Mouse (Mus musculus): ENCODE data around the gene Slc25a26. TPM values are rescaled to one million over a fixed set of nuclear protein-coding genes. Genes with fewer than 3 reads are reported as not detected.
A peak's percentile ranks its signal among the peaks of the same experiment; 100 is the strongest.

Gene Slc25a26
- polyA plus RNA-seq, 1 experiment from 2014 or later = 7.5 TPM

- Histone ChIP-seq H3K27ac (replicated peaks; ENCODE audit: low read depth, low read length) (no peak overlapping the region), H3K36me3 (ENCODE audit: control insufficient read depth, insufficient read depth, low read length) (no peaks in the 10 kb centered on the region), H3K4me3 (ENCODE audit: low read depth, low read length) (no peak overlapping the region), H3K4me1 (ENCODE audit: control insufficient read depth, insufficient read depth, low read length) (no peaks in the 10 kb centered on the region), H3K9ac (ENCODE audit: low read length) (no peak overlapping the region), H3K4me2 (ENCODE audit: low read depth, severe bottlenecking) (no peak overlapping the region), H3K27me3 (ENCODE audit: control insufficient read depth, insufficient read depth, low read length) (no peaks in the 10 kb centered on the region), H3K9me3 (ENCODE audit: control insufficient read depth, low read length) (no peaks in the 10 kb centered on the region)
- ATAC-seq (ENCODE audit: insufficient number of reproducible peaks, low FRiP score, low TSS enrichment, low read depth) (no peak), DNase-seq (ENCODE audit: low spot score) (peak; percentile 9)
- 91% methylated on average over 4 of the region's 4 CpGs for WGBS
These were observed 84.8 kb downstream of the Slc25a26 start for GRCm38 (mm10) chr6:94584976-94585375.

DNA sequence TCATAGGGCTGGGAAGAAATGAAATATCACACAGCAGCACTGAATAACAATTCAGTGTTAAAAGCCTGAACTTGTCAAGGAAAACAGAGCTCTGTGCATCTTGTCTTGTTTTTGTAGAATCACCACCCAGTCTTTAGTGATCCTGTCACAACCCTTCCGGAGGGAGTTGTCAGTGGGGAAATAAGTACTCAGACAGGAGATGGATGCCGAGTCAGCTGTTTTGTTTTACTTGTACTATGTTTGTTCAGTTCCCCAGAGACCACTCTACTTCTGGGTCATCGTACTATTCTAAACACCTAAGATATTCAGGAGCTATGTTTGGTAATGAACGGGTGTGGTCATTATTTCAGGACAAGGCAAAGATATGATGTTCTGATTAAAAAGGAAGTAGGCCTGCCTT lies 88.2 kb downstream of the Slc25a26 start:
- H3K36me3 ChIP-seq (ENCODE audit: control insufficient read depth, insufficient read depth, low read length) = no peaks in the 10 kb centered on the region
- WGBS = 92% methylated on average over 4 of the region's 4 CpGs
- no peak overlapping the region for H3K4me2 ChIP-seq (ENCODE audit: low read depth, severe bottlenecking)
- no peak overlapping the region for H3K27ac ChIP-seq (replicated peaks; ENCODE audit: low read depth, low read length)
- no peak overlapping the region for H3K9ac ChIP-seq (ENCODE audit: low read length)
- peaks cover 6% of the 10 kb centered on the region for H3K4me1 ChIP-seq (ENCODE audit: control insufficient read depth, insufficient read depth, low read length)
- H3K4me3 ChIP-seq (ENCODE audit: low read depth, low read length) = no peak overlapping the region
- no peak for DNase-seq (ENCODE audit: low spot score)
- H3K27me3 ChIP-seq (ENCODE audit: control insufficient read depth, insufficient read depth, low read length) = no peaks in the 10 kb centered on the region
- ATAC-seq (ENCODE audit: insufficient number of reproducible peaks, low FRiP score, low TSS enrichment, low read depth) = no peak
- H3K9me3 ChIP-seq (ENCODE audit: control insufficient read depth, low read length) = no peaks in the 10 kb centered on the region

DNA sequence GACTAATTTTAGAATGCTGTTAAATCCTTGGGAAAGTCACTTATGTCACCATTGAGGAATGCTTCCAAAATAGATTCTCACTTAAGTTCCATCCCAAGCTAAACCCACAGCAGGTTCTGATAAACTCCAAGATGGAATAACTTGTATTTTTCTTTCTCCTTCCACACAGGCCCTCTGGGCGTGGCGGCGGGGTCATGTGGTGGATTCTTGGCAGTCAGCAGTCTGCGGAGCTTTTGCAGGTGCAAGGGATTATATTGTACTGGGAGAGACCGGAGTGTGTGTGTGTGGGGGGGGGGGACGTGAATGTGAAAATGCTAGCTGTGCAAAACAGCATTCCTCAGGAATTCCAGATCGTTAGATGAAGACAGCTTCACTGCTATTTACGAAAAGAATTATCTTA lies 92.1 kb downstream of the Slc25a26 start:
- DNase-seq (ENCODE audit: low spot score) = peak; percentile 70
- peak; percentile 63; the same call in 1 of the 2 replicates for ATAC-seq (ENCODE audit: insufficient number of reproducible peaks, low FRiP score, low TSS enrichment, low read depth)
- Histone ChIP-seq H3K4me2 (ENCODE audit: low read depth, severe bottlenecking) (no peak overlapping the region), H3K27ac (replicated peaks; ENCODE audit: low read depth, low read length) (no peak overlapping the region), H3K36me3 (ENCODE audit: control insufficient read depth, insufficient read depth, low read length) (no peaks in the 10 kb centered on the region), H3K27me3 (ENCODE audit: control insufficient read depth, insufficient read depth, low read length) (no peaks in the 10 kb centered on the region), H3K4me1 (ENCODE audit: control insufficient read depth, insufficient read depth, low read length) (peaks cover 14% of the 10 kb centered on the region), H3K9ac (ENCODE audit: low read length) (no peak overlapping the region), H3K9me3 (ENCODE audit: control insufficient read depth, low read length) (no peaks in the 10 kb centered on the region), H3K4me3 (ENCODE audit: low read depth, low read length) (no peak overlapping the region)
- whole genome bisulfite sequencing = 29% methylated on average over 8 of the region's 8 CpGs

- Histone ChIP-seq H3K4me2 (ENCODE audit: low read depth, severe bottlenecking) (no peak overlapping the region), H3K4me1 (ENCODE audit: control insufficient read depth, insufficient read depth, low read length) (peaks cover 14% of the 10 kb centered on the region)
- 9% methylated on average over 4 of the region's 4 CpGs for WGBS
These were observed 92.6 kb downstream of the Slc25a26 start for GRCm38 (mm10) chr6:94592710-94593109.

GRCm38 (mm10) chr6:94594096-94594665 lies 94.0 kb downstream of the Slc25a26 start:
- Histone ChIP-seq H3K4me3 (ENCODE audit: low read depth, low read length) (no peak overlapping the region), H3K9me3 (ENCODE audit: control insufficient read depth, low read length) (no peaks in the 10 kb centered on the region), H3K4me2 (ENCODE audit: low read depth, severe bottlenecking) (no peak overlapping the region), H3K36me3 (ENCODE audit: control insufficient read depth, insufficient read depth, low read length) (no peaks in the 10 kb centered on the region), H3K27me3 (ENCODE audit: control insufficient read depth, insufficient read depth, low read length) (no peaks in the 10 kb centered on the region), H3K27ac (replicated peaks; ENCODE audit: low read depth, low read length) (no peak overlapping the region), H3K9ac (ENCODE audit: low read length) (no peak overlapping the region), H3K4me1 (ENCODE audit: control insufficient read depth, insufficient read depth, low read length) (peaks cover 14% of the 10 kb centered on the region)
- WGBS = 74% methylated on average over 6 of the region's 6 CpGs
- ATAC-seq (ENCODE audit: insufficient number of reproducible peaks, low FRiP score, low TSS enrichment, low read depth) (no peak), DNase-seq (ENCODE audit: low spot score) (no peak)

More at GRCm38 (mm10) chr6:94592710-94593109, 92.6 kb downstream of the Slc25a26 start:
- ATAC-seq (ENCODE audit: insufficient number of reproducible peaks, low FRiP score, low TSS enrichment, low read depth) (peak; percentile 65), DNase-seq (ENCODE audit: low spot score) (peak; percentile 56)
- Histone ChIP-seq H3K27me3 (ENCODE audit: control insufficient read depth, insufficient read depth, low read length) (no peaks in the 10 kb centered on the region), H3K36me3 (ENCODE audit: control insufficient read depth, insufficient read depth, low read length) (no peaks in the 10 kb centered on the region), H3K9me3 (ENCODE audit: control insufficient read depth, low read length) (no peaks in the 10 kb centered on the region), H3K27ac (replicated peaks; ENCODE audit: low read depth, low read length) (no peak overlapping the region; the same call in 1 of the 2 replicates), H3K4me3 (ENCODE audit: low read depth, low read length) (no peak overlapping the region), H3K9ac (ENCODE audit: low read length) (no peak overlapping the region)

DNA sequence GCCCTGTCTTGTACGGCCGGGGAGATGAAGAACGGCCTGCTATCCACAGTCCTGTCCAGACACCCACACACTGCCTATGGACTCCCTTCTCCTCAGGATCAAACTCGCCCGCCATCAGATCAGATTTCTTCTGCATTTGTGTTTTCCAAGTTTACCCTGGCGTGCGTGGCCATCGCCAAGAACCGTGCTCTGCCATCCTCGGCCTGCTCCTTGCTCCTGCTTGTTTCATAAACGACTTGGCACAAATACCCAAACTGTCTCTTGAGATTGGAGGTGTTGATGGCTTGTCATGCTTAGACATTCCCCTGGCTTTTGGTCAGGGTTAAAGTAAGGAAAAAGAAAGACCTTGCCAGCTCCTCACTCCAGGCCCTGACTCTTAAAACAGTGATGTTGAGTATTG lies 94.6 kb downstream of the Slc25a26 start:
- DNase-seq (ENCODE audit: low spot score) = no peak
- Histone ChIP-seq H3K9ac (ENCODE audit: low read length) (no peak overlapping the region), H3K36me3 (ENCODE audit: control insufficient read depth, insufficient read depth, low read length) (no peaks in the 10 kb centered on the region), H3K9me3 (ENCODE audit: control insufficient read depth, low read length) (no peaks in the 10 kb centered on the region), H3K27me3 (ENCODE audit: control insufficient read depth, insufficient read depth, low read length) (no peaks in the 10 kb centered on the region), H3K4me2 (ENCODE audit: low read depth, severe bottlenecking) (no peak overlapping the region), H3K4me1 (ENCODE audit: control insufficient read depth, insufficient read depth, low read length) (peaks cover 14% of the 10 kb centered on the region), H3K4me3 (ENCODE audit: low read depth, low read length) (no peak overlapping the region), H3K27ac (replicated peaks; ENCODE audit: low read depth, low read length) (no peak overlapping the region)
- WGBS = 87% methylated on average over 11 of the region's 11 CpGs
- ATAC-seq (ENCODE audit: insufficient number of reproducible peaks, low FRiP score, low TSS enrichment, low read depth) = no peak

- H3K9ac ChIP-seq (ENCODE audit: low read length) = no peak overlapping the region
- no peak for DNase-seq (ENCODE audit: low spot score)
- H3K27ac ChIP-seq (replicated peaks; ENCODE audit: low read depth, low read length) = no peak overlapping the region; the same call in 1 of the 2 replicates
- peaks cover 14% of the 10 kb centered on the region for H3K4me1 ChIP-seq (ENCODE audit: control insufficient read depth, insufficient read depth, low read length)
- no peak overlapping the region for H3K4me3 ChIP-seq (ENCODE audit: low read depth, low read length)
- H3K27me3 ChIP-seq (ENCODE audit: control insufficient read depth, insufficient read depth, low read length) = no peaks in the 10 kb centered on the region
- no peaks in the 10 kb centered on the region for H3K36me3 ChIP-seq (ENCODE audit: control insufficient read depth, insufficient read depth, low read length)
- H3K9me3 ChIP-seq (ENCODE audit: control insufficient read depth, low read length) = no peaks in the 10 kb centered on the region
- no peak overlapping the region for H3K4me2 ChIP-seq (ENCODE audit: low read depth, severe bottlenecking)
- no peak for ATAC-seq (ENCODE audit: insufficient number of reproducible peaks, low FRiP score, low TSS enrichment, low read depth)
- WGBS = 51% methylated on average over 5 of the region's 5 CpGs
These were observed 95.1 kb downstream of the Slc25a26 start for GRCm38 (mm10) chr6:94595206-94595605.

DNA sequence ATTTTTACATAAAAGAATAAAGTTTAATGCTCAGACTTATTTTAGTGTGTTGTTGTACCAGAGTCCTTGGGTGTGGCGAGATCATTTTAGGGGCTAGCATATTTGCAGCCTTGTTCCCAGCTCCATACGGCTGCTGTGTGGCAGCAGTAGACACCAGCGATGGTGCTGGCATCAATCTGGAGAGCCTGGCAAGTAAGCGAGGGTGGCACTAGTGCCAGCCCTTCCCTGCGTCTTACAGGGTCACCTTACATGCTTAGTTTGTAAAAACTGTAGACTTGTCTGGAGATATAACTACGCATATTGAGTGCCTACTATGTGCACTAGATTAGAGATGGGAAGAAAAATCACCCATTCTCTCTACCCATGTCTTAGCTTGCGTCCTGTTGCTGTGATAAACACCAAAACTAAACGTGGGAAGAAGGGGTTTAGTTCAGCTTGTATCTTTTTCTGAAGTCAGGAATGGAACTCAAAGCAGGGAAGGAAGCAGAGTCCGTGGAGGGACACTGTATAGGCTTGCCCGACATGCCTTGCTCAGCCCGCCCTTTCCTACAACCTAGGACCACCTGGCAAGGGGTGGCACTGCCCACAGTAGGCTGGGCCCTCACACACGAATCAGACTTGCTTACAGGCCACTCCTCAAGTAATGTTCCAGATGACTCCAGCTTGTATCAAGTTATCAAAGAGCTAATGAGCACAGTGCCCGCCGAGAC lies 96.1 kb downstream of the Slc25a26 start:
- H3K36me3 ChIP-seq (ENCODE audit: control insufficient read depth, insufficient read depth, low read length) = no peaks in the 10 kb centered on the region
- H3K27ac ChIP-seq (replicated peaks; ENCODE audit: low read depth, low read length) = no peak overlapping the region
- WGBS = 88% methylated on average over 14 of the region's 14 CpGs
- H3K4me1 ChIP-seq (ENCODE audit: control insufficient read depth, insufficient read depth, low read length) = peaks cover 14% of the 10 kb centered on the region
- no peak for DNase-seq (ENCODE audit: low spot score)
- no peak overlapping the region for H3K4me3 ChIP-seq (ENCODE audit: low read depth, low read length)
- ATAC-seq (ENCODE audit: insufficient number of reproducible peaks, low FRiP score, low TSS enrichment, low read depth) = no peak
- no peak overlapping the region for H3K4me2 ChIP-seq (ENCODE audit: low read depth, severe bottlenecking)
- no peak overlapping the region for H3K9ac ChIP-seq (ENCODE audit: low read length)
- H3K9me3 ChIP-seq (ENCODE audit: control insufficient read depth, low read length) = no peaks in the 10 kb centered on the region
- H3K27me3 ChIP-seq (ENCODE audit: control insufficient read depth, insufficient read depth, low read length) = no peaks in the 10 kb centered on the region
